Mouse (Mus musculus) B cell, adult 2 months (primary cell): ENCODE measurements around the gene C9orf72.
"Not testable (repeated sequence)": the region's sequence is repeated elsewhere in the genome, so short reads cannot be mapped to it uniquely, and the experiment has no call there.

ENCODE experiments used
- DNase-seq, 2 experiments: peaks; one replicate each; pipeline ENCODE4 v3.0.0; 2022

Gene C9orf72

DNA sequence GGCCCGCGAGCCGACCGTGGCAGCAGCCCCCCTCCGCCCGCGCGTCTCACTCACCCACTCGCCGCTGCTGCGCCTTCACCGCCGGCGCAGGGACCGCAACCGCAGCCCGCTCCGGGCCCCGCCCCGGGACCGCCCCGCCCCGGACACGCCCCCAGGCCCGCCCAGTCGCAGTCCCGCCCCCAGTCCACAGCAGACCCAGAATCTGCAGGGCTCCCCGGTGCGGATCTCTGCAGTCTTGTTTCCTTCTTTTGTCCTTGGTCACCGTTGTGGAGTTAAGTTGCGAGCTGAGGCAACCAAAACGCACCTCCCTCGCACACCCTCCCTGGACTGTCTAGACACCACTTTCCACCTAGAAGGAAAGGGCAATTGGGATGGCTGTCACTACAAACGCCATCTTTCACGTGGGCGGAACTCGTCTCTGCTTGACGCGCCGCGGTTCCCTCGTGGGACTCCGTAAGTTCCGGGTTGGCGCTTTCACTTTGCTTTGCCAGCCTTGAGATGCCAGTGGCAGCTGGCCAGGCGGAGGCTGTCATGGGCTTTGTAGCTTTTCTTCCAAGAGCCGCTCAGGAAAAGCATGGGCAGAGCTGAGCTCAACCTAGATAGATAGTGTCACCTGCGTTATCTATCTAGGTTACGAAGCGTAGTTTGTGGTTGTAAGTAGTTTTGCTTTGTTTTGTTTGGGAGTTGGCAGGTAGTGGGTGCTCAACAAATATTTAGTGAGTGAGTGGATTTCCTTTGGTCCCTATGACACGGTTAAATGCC, at the start of gene C9orf72:
Gene C9orf72 (minus strand): TSS at position 442 of the 762 bp plus-strand sequence.
- DNase-seq = peak; percentile 95 to 96

DNA sequence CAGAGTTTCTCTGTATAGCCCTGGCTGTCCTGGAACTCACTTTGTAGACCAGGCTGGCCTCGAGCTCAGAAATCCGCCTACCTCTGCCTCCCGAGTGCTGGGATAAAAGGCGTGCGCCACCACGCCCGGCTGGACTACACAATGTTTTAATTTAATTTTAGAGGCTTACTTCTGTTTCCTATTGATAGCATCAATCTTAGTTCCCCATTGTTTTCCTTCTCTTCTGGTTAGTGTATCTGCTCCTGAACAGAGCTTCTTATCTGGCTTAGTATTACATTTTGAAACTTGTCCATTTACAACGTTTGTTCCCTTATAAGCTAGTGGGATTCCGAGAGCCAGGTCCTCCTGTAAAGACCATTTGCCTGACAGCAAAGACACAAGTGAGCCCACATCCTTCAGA, 33.0 kb upstream of the C9orf72 start:
- no peak for DNase-seq

DNA sequence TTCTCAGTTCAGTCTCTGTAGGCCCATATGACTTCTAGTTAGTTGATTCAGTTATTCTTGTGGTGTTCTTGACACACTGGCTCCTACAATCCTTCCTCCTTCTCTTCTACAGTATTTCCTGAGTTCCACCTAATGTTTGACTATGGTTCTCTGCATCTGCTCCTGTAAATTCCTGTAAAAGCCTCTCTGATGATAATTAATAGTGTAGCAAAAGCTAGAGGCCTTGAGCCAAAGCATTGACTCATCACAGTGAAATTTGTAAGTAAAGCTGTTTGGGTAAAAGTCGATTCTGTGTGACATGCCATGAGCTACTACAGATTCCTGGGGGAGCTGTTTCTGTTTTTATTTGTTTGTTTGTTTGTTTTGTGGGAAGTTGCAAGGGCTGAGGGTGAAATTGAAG, 18.0 kb upstream of the C9orf72 start:
- no peak for DNase-seq

DNA sequence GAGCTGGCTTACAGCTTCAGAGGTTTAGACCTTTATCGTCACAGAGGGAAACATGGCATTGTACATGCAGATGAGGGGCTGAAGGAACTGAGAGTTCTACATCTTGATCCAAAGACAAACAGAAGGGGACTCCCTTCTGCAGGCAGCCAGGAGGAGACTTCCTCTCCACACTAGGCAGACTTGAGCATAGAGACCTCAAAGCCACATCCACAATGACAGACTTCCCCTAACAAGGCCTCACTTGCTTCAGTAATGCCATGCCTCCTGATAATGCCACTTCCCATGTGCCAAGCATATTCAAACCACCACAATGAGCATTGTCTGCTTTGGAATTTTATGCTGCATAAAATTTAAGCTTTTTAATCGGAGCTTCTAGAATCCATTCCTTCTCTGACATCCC, 15.8 kb upstream of the C9orf72 start:
- DNase-seq = no peak

DNA sequence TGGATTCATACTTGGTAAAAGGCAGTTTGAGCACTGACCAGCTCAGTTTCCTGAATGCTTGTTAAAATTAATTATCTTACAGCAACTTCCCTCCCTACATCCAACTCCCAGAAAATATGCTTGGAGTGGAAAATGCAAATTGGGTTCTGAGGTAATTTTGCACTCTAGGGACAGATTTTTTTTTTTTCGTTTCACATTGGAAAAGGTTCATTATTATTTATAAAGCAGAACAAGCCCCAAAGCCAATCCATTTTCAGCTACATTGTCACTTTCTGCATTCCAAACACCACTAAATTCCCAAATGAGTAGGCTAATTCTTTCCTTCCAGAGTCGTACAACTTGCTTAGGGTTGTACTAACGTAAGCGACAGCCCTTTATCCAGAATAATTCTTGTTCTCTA, 12.7 kb upstream of the C9orf72 start:
- DNase-seq = no peak

DNA sequence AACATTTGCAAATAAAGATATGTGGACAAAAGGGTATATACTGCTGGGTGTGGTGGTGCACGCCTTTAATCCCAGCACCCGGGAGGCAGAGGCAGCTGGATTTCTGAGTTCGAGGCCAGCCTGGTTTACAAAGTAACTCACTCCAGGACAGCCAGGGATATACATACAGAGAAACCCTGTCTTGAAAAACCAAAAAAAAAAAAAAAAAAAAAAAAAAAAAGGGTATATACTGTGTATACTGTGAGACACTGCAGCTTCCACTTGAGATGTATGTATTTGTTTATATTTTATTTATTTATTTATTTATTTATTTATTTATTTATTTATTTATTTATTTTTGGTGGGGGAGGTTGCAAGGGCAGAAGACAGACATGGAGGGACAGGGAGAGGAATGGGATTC, 12.3 kb upstream of the C9orf72 start:
- not testable (repeated sequence) for DNase-seq

DNA sequence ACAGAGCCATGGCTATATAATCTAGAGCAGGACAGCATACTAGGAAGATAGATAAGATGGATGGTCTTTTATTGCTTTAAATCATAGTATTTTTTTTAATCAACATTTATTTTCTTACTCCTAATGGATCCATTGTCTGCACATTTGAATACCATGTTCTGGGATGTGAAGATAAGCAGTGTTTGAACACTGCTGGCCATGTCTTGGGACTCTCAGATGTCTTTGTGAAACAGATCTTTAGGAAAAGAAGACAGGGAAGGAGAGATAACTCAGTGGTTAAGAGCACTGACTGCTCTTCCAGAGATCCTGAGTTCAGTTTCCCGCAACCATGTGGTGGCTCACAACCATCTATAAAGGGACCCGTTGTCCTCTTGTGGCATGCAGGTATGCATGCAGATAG, 10.3 kb upstream of the C9orf72 start:
- DNase-seq = no peak

DNA sequence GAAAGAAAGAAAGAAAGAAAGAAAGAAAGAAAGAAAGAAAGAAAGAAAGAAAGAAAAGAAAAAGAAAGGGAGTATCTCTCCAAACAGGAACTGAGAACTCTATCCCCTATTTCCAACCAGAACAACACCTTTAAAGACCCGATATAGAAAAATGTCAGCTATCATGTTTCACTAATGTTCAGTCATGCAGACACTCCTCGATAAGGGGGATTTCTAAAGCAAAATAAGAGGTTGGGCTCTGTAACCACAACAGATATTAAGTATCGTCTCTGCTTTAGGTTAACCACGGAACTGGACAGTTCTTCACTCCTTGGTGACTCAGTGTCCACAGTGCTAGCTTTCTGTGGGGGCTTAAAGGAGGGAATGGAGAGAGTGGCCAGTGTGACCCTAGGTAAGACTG, 2.3 kb upstream of the C9orf72 start:
- DNase-seq = no peak

DNA sequence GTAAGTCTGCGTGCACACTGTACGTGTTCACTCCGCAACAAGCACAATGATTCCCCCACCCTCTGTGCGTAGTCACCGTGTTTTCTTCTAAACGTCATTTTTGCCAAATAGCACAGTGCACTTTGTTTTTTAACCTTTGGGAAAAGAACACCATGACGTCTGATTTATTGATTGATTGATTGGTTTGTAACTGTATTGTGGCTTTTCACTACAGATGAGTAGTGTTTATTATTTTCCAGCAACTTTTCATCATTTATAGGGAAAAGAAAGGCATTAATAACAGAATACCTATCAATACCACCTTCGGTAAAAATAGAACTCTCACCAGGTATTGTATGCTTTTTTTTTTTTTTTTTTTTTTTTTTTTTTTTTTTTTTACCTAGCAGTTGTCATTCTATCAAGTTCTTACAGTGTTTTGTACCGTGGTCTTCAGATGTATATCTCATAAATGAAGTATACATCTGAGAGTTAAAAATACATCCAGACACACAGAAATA, 569 bp upstream of the C9orf72 start:
- DNase-seq = no peak

DNA sequence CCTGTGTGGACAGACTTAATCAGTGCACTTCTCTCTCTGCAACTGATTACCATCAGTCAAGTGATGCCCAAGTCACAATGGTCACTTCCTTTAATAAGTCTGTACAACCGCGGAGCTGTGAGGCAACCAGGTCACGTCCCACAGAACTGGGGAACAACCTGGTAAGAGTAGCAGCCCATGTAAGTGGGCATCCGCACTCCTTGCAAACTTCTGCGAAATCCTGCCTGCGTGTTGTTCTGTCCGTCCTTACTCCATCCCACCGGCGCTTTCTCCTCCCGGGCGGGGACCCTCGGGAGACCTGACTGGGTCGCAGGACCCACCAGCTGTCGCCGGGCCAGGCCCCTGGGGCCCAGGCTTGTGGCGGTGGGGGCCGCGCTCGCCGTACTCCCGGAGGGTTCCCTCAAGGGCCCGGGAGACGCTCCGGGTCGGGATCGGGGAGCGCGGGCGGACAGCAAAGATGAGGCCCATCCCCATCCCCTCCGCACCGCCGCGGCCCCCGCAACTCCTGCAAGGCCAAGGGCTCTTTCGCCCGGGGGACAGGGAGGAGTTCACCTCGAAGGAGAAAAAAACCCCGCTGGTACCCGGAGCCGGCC, 738 bp downstream of the C9orf72 start:
- peak; percentile 42 to 53 for DNase-seq

DNA sequence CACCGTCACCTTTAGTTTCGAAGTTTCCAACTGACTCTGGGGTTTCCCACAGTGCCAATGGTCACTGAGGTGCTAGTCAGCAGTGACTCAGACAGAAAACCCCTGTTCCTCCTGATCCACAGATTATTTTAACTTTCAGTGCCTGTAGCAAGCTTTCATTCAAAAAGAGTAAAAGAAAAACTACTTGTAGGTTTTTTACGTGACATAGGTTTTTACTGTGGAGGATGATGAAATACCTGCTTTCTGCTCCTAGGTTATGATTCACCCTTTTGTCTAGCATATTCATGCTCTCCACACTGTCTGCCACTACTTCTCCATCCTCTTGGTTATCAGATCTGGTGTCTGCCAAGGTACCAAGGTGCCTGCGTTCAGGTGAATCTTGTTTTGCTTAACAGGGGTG, 1.9 kb downstream of the C9orf72 start:
- no peak for DNase-seq

DNA sequence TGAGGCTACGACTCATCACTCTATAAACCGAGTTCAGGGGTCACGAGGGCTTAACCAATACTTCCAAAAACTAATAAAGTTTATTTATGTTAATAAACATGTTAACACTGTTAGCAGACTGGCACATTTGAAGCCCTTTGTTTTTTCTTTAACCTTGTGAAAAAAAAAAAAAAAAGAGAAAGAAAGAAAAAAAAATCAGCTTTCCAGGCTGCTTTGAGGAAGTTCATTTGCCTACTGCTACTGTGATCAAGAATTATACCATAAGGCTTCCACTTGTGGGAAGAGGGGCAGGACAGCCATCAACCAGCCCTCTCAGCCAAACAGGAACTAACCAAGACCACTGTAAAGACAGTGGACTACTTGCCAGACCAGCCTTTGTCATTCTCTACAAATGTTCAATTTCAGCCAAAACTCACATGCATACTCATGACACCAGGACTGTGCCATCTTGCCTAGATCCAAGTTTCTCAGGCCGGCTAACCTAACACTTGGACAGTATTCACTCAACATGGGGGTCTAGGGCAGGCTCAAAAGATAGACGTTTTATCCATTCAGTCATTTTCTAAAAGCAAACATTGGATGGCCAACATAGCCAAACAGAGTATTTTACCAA, 2.5 kb downstream of the C9orf72 start:
- no peak for DNase-seq

DNA sequence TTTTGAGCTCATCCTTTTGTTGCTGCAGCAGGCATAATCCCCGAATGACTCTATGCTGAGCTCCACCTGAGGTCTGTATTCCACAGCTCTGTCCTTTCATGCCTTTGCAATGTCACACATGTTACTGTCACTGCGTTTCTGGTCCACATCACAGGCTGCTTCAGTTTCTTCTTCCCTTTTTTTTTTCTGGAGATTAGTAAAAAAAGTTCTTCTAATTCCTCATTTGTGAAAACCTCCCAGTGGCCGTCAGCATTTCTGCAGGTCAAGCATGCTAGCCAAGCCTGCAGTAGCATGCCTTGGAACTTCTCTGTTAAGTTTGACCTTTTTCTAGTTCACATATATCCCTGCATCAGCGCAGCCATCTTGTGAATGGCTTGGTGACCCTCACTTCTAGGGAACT, 4.1 kb downstream of the C9orf72 start:
- DNase-seq = no peak

DNA sequence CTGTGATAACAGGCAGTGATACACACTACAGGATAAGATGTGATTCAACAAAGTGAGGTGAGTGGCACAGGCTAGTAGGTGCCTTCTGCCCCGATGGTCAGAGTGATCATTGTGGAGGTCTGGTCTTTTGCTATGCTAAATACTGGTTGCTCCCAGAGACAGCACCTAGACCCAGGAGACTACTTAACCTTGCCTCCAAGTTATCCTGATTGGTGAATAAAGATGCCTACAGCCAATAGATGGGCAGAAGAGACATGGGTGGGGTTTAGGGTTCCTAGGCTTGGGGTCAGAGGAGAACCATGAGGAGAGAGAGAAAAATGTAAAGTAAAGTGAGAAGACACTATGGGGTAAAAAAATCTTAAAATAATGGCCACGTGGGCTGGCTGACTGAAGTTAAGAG, 4.8 kb downstream of the C9orf72 start:
- no peak for DNase-seq

DNA sequence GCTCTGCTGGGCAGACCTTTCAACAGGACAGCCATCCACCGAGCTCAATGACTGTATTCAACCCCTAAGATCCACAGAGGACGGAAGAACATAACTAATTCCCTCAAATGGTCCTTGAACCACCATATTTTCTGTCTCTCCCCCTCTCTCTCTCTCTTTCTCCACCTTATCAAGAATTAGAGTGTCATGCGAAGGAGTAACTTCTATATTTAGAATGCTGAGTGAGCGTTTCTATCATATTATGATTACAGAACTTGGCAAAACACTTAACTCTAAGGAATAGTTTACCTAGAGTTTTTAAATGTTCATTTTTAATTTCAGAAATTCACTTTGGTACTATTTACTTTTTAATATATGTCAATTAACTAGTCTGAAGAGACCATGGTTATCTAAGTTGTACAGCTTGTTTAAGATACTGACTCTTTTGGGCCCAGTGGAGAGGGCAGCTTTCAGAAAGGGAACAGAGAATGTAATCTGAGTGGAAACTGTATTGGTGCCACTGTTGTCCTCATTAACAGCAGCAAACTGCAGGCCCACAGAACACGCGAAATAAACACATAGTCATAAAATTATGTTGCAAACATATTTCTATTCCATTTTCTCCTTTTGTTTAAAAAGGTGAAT, 5.8 kb downstream of the C9orf72 start:
- DNase-seq = no peak

DNA sequence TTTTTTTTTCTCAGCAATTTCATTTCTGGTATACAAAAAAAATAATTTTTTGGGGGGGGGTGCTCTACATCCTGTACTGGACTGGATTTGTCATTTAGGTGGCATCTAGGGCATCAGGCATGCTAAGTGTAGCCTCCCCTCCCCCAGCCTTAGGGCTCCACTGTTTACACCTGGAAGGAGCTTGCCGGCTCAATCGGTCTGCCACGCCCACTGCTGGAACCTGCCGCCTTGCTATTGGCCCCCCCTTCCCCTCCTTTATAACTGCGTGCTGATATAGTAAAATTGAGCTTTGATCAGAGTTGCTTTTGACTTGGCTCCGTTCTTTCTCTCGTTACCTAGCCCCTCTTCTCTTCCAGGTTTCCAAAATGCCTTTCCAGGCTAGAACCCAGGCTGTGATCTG, 21.3 kb downstream of the C9orf72 start:
- no peak for DNase-seq

DNA sequence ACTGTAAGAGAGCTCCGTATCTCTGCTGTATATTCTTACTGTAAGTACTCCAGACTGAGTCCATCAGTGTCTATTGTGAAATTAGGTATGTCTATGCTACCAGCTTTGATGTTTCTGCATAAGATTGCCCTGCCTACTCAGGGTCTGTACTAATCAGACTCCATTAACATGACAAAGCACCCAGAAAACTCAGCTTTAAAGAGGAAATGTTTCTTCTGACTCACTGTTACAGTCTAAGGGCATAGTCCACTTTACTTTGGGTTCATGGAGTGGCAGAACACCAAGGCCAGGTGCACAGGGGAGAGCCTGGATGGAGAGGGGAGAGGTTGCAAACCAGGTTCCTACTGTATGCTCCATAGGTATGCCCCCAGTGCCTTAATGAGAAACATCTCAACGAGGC, 22.3 kb downstream of the C9orf72 start:
- no peak for DNase-seq

DNA sequence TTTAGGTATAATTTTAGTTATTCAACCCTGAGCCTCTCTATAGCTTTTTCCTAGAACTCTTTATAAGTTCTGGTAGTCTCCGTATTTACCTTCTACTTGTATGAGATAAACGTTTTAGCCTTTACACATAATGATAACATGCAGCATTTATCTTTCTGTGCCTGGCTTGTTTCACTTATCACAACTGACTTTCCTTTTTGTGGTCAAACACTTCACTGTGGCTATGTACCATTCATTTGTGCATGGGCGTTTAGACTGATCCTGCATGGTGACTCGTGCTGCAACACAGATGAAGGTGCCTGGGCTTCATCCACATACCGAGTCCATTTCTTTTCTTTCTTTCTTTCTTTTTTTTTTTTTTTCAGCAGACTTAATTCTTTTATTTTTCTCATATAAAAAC, 24.3 kb downstream of the C9orf72 start:
- no peak for DNase-seq

DNA sequence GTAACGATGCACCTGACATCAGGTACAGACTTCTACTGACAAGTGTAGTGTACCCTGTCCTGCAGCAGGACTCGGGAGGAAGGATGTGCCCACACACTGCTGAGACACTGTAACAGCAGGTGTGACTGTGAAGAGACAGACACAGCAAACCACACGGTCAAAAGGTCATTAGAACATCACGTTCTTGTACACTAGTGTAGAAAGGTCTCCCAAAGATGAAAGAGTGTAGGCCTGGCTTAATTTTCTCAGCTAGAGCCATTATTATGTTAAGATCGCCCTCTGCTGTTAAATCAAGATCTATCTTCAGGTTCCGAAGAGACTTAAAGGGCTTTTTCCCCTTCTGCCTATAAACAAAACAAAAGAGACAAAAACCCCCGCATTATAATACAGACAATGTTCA, 33.2 kb downstream of the C9orf72 start:
- no peak for DNase-seq

DNA sequence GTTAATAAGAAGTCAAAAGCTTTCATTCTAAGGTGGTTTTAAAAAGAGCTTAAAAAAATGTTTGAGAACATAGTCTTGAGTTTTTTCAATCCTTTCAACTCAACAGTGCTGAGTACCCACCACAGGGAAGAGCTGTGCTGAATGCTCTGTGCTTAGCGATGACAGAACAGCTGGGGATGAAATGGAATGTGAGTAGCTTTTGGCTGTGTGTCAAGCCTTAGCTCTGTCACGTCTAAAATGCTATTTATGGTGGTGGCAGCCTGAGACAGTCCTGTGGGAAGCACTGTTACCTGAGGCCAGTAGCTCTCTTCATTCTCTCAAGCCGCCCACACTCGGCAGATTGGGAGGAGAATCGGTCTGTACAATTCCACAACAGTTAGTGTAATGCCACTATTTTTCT, 36.2 kb downstream of the C9orf72 start:
- no peak for DNase-seq

DNA sequence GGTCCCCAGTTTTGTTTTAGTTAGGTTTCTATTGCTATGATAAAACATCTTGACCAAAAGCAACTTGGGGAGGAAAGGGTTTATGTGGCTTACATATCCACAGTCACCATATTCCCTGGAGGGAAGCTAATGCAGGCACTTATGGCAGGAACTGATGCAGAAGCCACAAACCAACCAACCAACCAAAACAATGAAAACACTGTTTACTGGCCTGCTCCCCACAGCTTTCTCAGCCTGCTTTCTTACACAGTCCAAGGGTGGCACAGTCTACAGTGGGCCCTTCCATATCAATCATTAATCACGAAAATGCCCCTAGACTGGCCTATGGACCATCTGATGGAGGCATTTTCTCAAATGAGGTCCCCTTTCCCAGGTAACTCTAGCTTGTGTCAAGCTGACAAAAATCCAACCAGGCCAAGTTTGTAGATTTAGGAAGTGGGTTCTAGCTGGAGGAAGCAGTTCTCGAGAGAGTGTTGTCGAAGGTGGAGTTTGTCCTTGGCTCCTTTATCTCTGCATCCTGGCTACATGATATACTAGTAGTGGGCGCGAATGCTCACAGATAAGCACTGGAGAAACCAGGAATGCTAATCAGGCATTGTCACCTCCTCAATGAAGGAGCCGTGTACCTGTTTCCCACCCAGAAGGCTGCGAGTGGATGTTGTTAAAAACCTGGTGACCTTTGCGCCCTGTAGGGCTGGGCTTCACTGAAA, 38.2 kb downstream of the C9orf72 start:
- no peak for DNase-seq

DNA sequence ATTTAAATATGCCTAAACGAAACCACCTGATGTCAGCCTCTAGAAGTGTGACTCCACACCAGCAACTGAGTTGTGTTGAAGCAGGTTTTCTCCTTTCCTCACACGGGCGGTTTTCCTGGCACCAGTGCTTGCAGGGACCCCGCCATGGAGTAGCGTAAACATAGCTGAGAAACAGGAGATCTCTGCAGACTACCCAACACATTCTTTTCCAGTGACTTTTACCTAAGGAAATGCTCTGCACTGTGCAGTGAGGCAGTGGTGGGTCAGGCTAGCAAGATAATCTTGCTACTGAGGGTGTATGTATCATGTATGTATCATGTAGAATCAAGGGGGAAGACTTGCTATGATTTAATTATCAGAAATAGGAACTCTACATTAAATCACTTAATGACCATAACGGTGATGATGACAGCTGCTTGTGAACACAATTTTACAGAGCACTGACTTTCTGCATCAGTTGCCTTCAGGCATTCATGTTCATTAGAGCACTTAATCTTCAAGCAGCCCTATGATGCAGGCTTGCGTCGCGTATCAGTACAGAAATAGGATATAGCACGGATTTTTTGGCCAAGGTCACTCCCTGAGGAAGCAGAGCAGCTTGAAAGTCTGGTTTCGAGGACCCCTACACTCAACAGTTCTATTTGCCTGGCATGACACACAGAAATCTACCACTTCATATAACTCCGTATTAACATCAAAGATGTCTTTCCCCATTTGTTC, 47.9 kb downstream of the C9orf72 start:
- no peak for DNase-seq

DNA sequence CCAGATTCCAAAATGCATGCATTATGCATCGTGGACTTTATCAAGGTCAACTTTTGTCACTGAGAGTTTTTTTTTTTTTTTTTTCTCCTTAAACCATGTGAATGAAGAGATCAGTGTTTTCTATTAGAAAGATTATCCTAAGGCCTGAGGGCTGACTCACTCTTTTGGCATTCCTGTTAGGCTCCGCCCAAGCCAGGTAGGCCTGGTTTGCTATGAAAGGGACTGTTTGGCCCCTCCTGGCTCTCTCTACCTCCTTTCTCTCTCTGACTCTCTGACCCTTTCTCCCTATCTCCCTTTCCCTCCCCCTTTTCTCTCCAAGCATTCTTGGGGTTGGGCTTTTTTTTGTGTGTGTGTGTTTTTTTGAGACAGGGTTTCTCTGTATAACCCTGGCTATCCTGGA, 50.4 kb downstream of the C9orf72 start:
- DNase-seq = no peak
